In genomic region chr7:19749389-19750216, GRCm38 (mm10) we compare ENCODE assay signal across 8 mouse cellular contexts. TPM values are rescaled to one million over a fixed set of nuclear protein-coding genes. Genes with fewer than 3 reads are reported as not detected.
DNase-seq lines count a peak whose midpoint lies in the region; ATAC-seq and TF ChIP-seq lines count a peak whose summit lies in the region.

No protein-coding gene starts in this region.

- peaks cover 15% of the 10 kb centered on the region for H3K36me3 ChIP-seq in forebrain, embryonic 10.5 days (replicated peaks)
- no peaks in the 10 kb centered on the region for H3K36me3 ChIP-seq in heart, embryonic 15.5 days
- no peaks in the 10 kb centered on the region for H3K36me3 ChIP-seq in liver, embryonic 14.5 days (replicated peaks; ENCODE audit: control insufficient read depth, insufficient read depth, low read depth)
- no peaks in the 10 kb centered on the region for H3K36me3 ChIP-seq in neural tube, embryonic 11.5 days (ENCODE audit: control insufficient read depth, insufficient read depth, low read length)
- no peaks in the 10 kb centered on the region for H3K36me3 ChIP-seq in stomach, postnatal 0 days (ENCODE audit: control insufficient read depth, insufficient read depth, low read length)

- no peaks in the 10 kb centered on the region for H3K27me3 ChIP-seq in forebrain, embryonic 10.5 days (ENCODE audit: poor library complexity, severe bottlenecking)
- no peaks in the 10 kb centered on the region for H3K27me3 ChIP-seq in heart, embryonic 15.5 days
- no peaks in the 10 kb centered on the region for H3K27me3 ChIP-seq in liver, embryonic 14.5 days (ENCODE audit: control insufficient read depth, insufficient read depth, low read length)
- no peaks in the 10 kb centered on the region for H3K27me3 ChIP-seq in neural tube, embryonic 11.5 days (ENCODE audit: control insufficient read depth, insufficient read depth, low read length)
- H3K27me3 ChIP-seq in stomach, postnatal 0 days (ENCODE audit: control insufficient read depth, insufficient read depth, low read length) = no peaks in the 10 kb centered on the region

- peak overlapping the region; percentile 92 for H3K27ac ChIP-seq in forebrain, embryonic 10.5 days
- H3K27ac ChIP-seq in heart, embryonic 15.5 days = peak overlapping the region; percentile 90
- H3K27ac ChIP-seq in liver, embryonic 14.5 days = peak overlapping the region; percentile 30; the same call in 1 of the 2 replicates
- peak overlapping the region; percentile 72 for H3K27ac ChIP-seq in neural tube, embryonic 11.5 days (ENCODE audit: low read depth, low read length)
- peak overlapping the region; percentile 96 for H3K27ac ChIP-seq in stomach, postnatal 0 days (replicated peaks)

- no peak for TF ChIP-seq EP300 in liver, embryonic 14.5 days (IDR thresholded peaks at IDR 0.05; ENCODE audit: low read depth)
- no peak for TF ChIP-seq EP300 in stomach, postnatal 0 days (optimal IDR thresholded peaks at IDR 0.05)

- peaks cover 58% of the 10 kb centered on the region for H3K4me1 ChIP-seq in forebrain, embryonic 10.5 days
- H3K4me1 ChIP-seq in heart, embryonic 15.5 days (replicated peaks) = peaks cover 61% of the 10 kb centered on the region
- H3K4me1 ChIP-seq in liver, embryonic 14.5 days (replicated peaks; ENCODE audit: control insufficient read depth in 2 of 2, insufficient read depth in 2 of 2, low read length in 1 of 2) = peaks cover 24 to 31% of the 10 kb centered on the region in 2 experiments
- peaks cover 18% of the 10 kb centered on the region for H3K4me1 ChIP-seq in neural tube, embryonic 11.5 days (ENCODE audit: control insufficient read depth, insufficient read depth, low read length)
- H3K4me1 ChIP-seq in stomach, postnatal 0 days (replicated peaks; ENCODE audit: control insufficient read depth, insufficient read depth) = peaks cover 14% of the 10 kb centered on the region

- peak overlapping the region; percentile 77 for H3K4me3 ChIP-seq in forebrain, embryonic 10.5 days
- peak overlapping the region; percentile 85 for H3K4me3 ChIP-seq in heart, embryonic 15.5 days
- peak overlapping the region; percentile 62 to 68 for H3K4me3 ChIP-seq in liver, embryonic 14.5 days (ENCODE audit: insufficient read depth in 1 of 2, low read depth in 2 of 2, low read length in 2 of 2)
- H3K4me3 ChIP-seq in neural tube, embryonic 11.5 days (ENCODE audit: low read depth, low read length) = peak overlapping the region; percentile 47
- peak overlapping the region; percentile 93 for H3K4me3 ChIP-seq in stomach, postnatal 0 days (ENCODE audit: low read depth, low read length)

- H3K4me2 ChIP-seq in heart, embryonic 15.5 days = peak overlapping the region; percentile 90
- peak overlapping the region; percentile 90 for H3K4me2 ChIP-seq in liver, embryonic 14.5 days (ENCODE audit: low read depth)
- H3K4me2 ChIP-seq in neural tube, embryonic 11.5 days (ENCODE audit: low read depth) = peak overlapping the region; percentile 63
- peak overlapping the region; percentile 85 for H3K4me2 ChIP-seq in stomach, postnatal 0 days (replicated peaks; ENCODE audit: low read depth)

- under 1% methylated on average over 46 of the region's 46 CpGs for WGBS in forebrain, embryonic 10.5 days
- WGBS in heart, embryonic 15.5 days = under 1% methylated on average over 45 of the region's 46 CpGs
- WGBS in liver, embryonic 14.5 days (ENCODE audit: insufficient replicate concordance) = under 1% methylated on average over 46 of the region's 46 CpGs
- under 1% methylated on average over 46 of the region's 46 CpGs for WGBS in neural tube, embryonic 11.5 days
- WGBS in stomach, postnatal 0 days = 0% methylated on average over 34 of the region's 46 CpGs

- ATAC-seq in heart, embryonic 15.5 days (replicated peaks; ENCODE audit: insufficient number of reproducible peaks, insufficient read depth, low FRiP score, low read depth) = peak; percentile 92
- peak; percentile 92 for ATAC-seq in liver, embryonic 14.5 days (ENCODE audit: insufficient read depth)
- peak; percentile 96 for ATAC-seq in neural tube, embryonic 11.5 days (ENCODE audit: insufficient read depth, low FRiP score, low TSS enrichment)
- peak; percentile 94 for ATAC-seq in stomach, postnatal 0 days (ENCODE audit: low FRiP score, low TSS enrichment)

- H3K9me3 ChIP-seq in forebrain, embryonic 10.5 days = no peaks in the 10 kb centered on the region
- H3K9me3 ChIP-seq in heart, embryonic 15.5 days (replicated peaks) = no peaks in the 10 kb centered on the region
- H3K9me3 ChIP-seq in liver, embryonic 14.5 days (ENCODE audit: control insufficient read depth, low read length) = no peaks in the 10 kb centered on the region
- H3K9me3 ChIP-seq in neural tube, embryonic 11.5 days (ENCODE audit: control insufficient read depth, low read length) = no peaks in the 10 kb centered on the region
- H3K9me3 ChIP-seq in stomach, postnatal 0 days (ENCODE audit: control insufficient read depth, low read length) = no peaks in the 10 kb centered on the region

- TF ChIP-seq CTCF in liver, embryonic 14.5 days (IDR thresholded peaks at IDR 0.05; ENCODE audit: low read depth) = peak; percentile 88
- TF ChIP-seq CTCF in stomach, postnatal 0 days (IDR thresholded peaks at IDR 0.05; ENCODE audit: low read depth) = peak; percentile 90

- DNase-seq in CD8-positive naive resting alpha-beta T cell, adult 2 months (ENCODE audit: low read depth in 2 of 2, low spot score in 2 of 2) = peak; percentile 47 to 60
- peak; percentile 93 for DNase-seq in c-Kit-positive CD71-negative TER-119-negative erythroid progenitor cells, embryonic 14.5 days (ENCODE audit: low read depth)
- DNase-seq in forebrain, embryonic 10.5 days (ENCODE audit: extremely low spot score, low spot score) = peak; percentile 100
- DNase-seq in kidney, postnatal 25 days = peak; percentile 99 to 100
- DNase-seq in liver, embryonic 14.5 days (ENCODE audit: low read depth in 3 of 3, low spot score in 3 of 3) = peak; percentile 85 to 91 (median 86)
- DNase-seq in neural tube, embryonic 11.5 days (ENCODE audit: low spot score) = peak; percentile 99
- peak; percentile 99 for DNase-seq in stomach, postnatal 0 days (ENCODE audit: low spot score)

- H3K9ac ChIP-seq in heart, embryonic 15.5 days = peak overlapping the region; percentile 92
- peak overlapping the region; percentile 69 for H3K9ac ChIP-seq in liver, embryonic 14.5 days (replicated peaks)
- peak overlapping the region; percentile 64 for H3K9ac ChIP-seq in neural tube, embryonic 11.5 days (ENCODE audit: low read length)
- H3K9ac ChIP-seq in stomach, postnatal 0 days (ENCODE audit: low read length) = peak overlapping the region; percentile 96

RNA-seq across cellular contexts. Expression of gene Nectin2, which starts 0.7 kb away (rescaled TPM):
- 84.2 and 97.3 TPM in 2 replicates for polyA plus RNA-seq in forebrain, embryonic 10.5 days (2016; fragmentation: Nextera tagmentation; extraction: Ambion mirVana)
- polyA plus RNA-seq in heart, embryonic 15.5 days (2015; fragmentation: Nextera tagmentation; extraction: Ambion mirVana) = 66.5 and 81.4 TPM in 2 replicates
- 7.8 and 8.9 TPM in 2 replicates for polyA plus RNA-seq in liver, embryonic 14.5 days (2012; rRNA removed)
- 10.2 and 10.3 TPM in 2 replicates for polyA plus RNA-seq in liver, embryonic 14.5 days (2014; fragmentation: Nextera tagmentation; extraction: Ambion mirVana)
- polyA plus RNA-seq in neural tube, embryonic 11.5 days (2014; fragmentation: Nextera tagmentation; extraction: Ambion mirVana) = 70.0 and 76.5 TPM in 2 replicates
- polyA plus RNA-seq in stomach, postnatal 0 days (2015; fragmentation: Nextera tagmentation; extraction: Ambion mirVana) = 82.2 and 83.8 TPM in 2 replicates

RNA-seq across cellular contexts. Expression of gene Bcam, which starts 21.2 kb away (rescaled TPM):
- 33.1 and 37.3 TPM in 2 replicates for polyA plus RNA-seq in forebrain, embryonic 10.5 days (2016; fragmentation: Nextera tagmentation; extraction: Ambion mirVana)
- 358 and 380 TPM in 2 replicates for polyA plus RNA-seq in heart, embryonic 15.5 days (2015; fragmentation: Nextera tagmentation; extraction: Ambion mirVana)
- polyA plus RNA-seq in liver, embryonic 14.5 days (2012; rRNA removed) = 6.3 and 7.6 TPM in 2 replicates
- 4.9 and 6.6 TPM in 2 replicates for polyA plus RNA-seq in liver, embryonic 14.5 days (2014; fragmentation: Nextera tagmentation; extraction: Ambion mirVana)
- polyA plus RNA-seq in neural tube, embryonic 11.5 days (2014; fragmentation: Nextera tagmentation; extraction: Ambion mirVana) = 21.1 and 21.7 TPM in 2 replicates
- 87.5 and 103 TPM in 2 replicates for polyA plus RNA-seq in stomach, postnatal 0 days (2015; fragmentation: Nextera tagmentation; extraction: Ambion mirVana)

RNA-seq across cellular contexts. Expression of gene Tomm40, which starts 34.4 kb away (rescaled TPM):
- polyA plus RNA-seq in forebrain, embryonic 10.5 days (2016; fragmentation: Nextera tagmentation; extraction: Ambion mirVana) = 187 and 205 TPM in 2 replicates
- 142 and 164 TPM in 2 replicates for polyA plus RNA-seq in heart, embryonic 15.5 days (2015; fragmentation: Nextera tagmentation; extraction: Ambion mirVana)
- polyA plus RNA-seq in liver, embryonic 14.5 days (2012; rRNA removed) = 53.7 and 57.3 TPM in 2 replicates
- 58.2 and 75.8 TPM in 2 replicates for polyA plus RNA-seq in liver, embryonic 14.5 days (2014; fragmentation: Nextera tagmentation; extraction: Ambion mirVana)
- polyA plus RNA-seq in neural tube, embryonic 11.5 days (2014; fragmentation: Nextera tagmentation; extraction: Ambion mirVana) = 150 and 155 TPM in 2 replicates
- polyA plus RNA-seq in stomach, postnatal 0 days (2015; fragmentation: Nextera tagmentation; extraction: Ambion mirVana) = 98.0 and 105 TPM in 2 replicates

RNA-seq across cellular contexts. Expression of gene Cblc, which starts 47.0 kb away (rescaled TPM):
- polyA plus RNA-seq in forebrain, embryonic 10.5 days (2016; fragmentation: Nextera tagmentation; extraction: Ambion mirVana) = 0.53 and 1.2 TPM in 2 replicates
- polyA plus RNA-seq in heart, embryonic 15.5 days (2015; fragmentation: Nextera tagmentation; extraction: Ambion mirVana) = 0.47 and 2.5 TPM in 2 replicates
- 0.95 and 1.2 TPM in 2 replicates for polyA plus RNA-seq in liver, embryonic 14.5 days (2012; rRNA removed)
- 1.1 and 1.3 TPM in 2 replicates for polyA plus RNA-seq in liver, embryonic 14.5 days (2014; fragmentation: Nextera tagmentation; extraction: Ambion mirVana)
- polyA plus RNA-seq in neural tube, embryonic 11.5 days (2014; fragmentation: Nextera tagmentation; extraction: Ambion mirVana) = 0.45 and 0.53 TPM in 2 replicates
- 44.4 and 48.5 TPM in 2 replicates for polyA plus RNA-seq in stomach, postnatal 0 days (2015; fragmentation: Nextera tagmentation; extraction: Ambion mirVana)

RNA-seq across cellular contexts. Expression of gene Apoe, which starts 50.6 kb away (rescaled TPM):
- 140 and 154 TPM in 2 replicates for polyA plus RNA-seq in forebrain, embryonic 10.5 days (2016; fragmentation: Nextera tagmentation; extraction: Ambion mirVana)
- polyA plus RNA-seq in heart, embryonic 15.5 days (2015; fragmentation: Nextera tagmentation; extraction: Ambion mirVana) = 596 and 739 TPM in 2 replicates
- 1,802 and 2,400 TPM in 2 replicates for polyA plus RNA-seq in liver, embryonic 14.5 days (2012; rRNA removed)
- 1,630 and 1,854 TPM in 2 replicates for polyA plus RNA-seq in liver, embryonic 14.5 days (2014; fragmentation: Nextera tagmentation; extraction: Ambion mirVana)
- 125 and 146 TPM in 2 replicates for polyA plus RNA-seq in neural tube, embryonic 11.5 days (2014; fragmentation: Nextera tagmentation; extraction: Ambion mirVana)
- polyA plus RNA-seq in stomach, postnatal 0 days (2015; fragmentation: Nextera tagmentation; extraction: Ambion mirVana) = 383 and 436 TPM in 2 replicates

Comparison
In these comparisons a context has a peak if more than half of its experiments do, and no peak if none do; other contexts are left out.
1. Peak in every context shown above with its lines: DNase-seq, ATAC-seq, H3K4me3 ChIP-seq and H3K27ac ChIP-seq.
2. H3K27ac ChIP-seq: peak in every context shown above with its lines; median percentile 96 in stomach, postnatal 0 days; 92 in forebrain, embryonic 10.5 days; 90 in heart, embryonic 15.5 days; 72 in neural tube, embryonic 11.5 days; 30 in liver, embryonic 14.5 days.